Mouse (Mus musculus): ENCODE measurements around the gene Saal1. TPM values are rescaled to one million over a fixed set of nuclear protein-coding genes. Genes with fewer than 3 reads are reported as not detected.

The Saal1 gene
- polyA plus RNA-seq, 1 experiment from 2014 or later: 14.8 TPM

DNA sequence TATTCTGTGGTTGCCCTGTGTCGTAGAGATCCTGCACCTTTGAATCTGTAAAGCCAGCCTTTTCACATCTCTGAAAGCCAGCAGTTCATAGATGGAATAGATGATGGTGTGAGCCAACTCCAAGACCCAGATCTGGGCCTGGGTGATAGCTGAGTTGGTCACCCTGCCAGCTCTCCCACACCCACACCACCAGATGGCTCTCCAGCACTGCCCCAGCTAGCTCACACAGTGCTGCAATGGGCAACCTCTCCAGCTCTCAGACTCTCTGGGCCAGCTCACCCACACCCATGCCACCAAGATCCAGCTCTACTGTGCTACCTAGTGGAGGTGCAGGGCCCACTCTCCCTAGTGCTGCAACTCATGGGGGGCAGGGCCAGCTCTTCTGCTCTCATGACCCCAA, 67.3 kb downstream of the Saal1 start:
- Histone ChIP-seq H3K9ac (no peak overlapping the region), H3K27me3 (peaks cover 9% of the 10 kb centered on the region; the same call in 1 of the 2 replicates), H3K4me3 (no peak overlapping the region), H3K4me1 (replicated peaks) (peaks cover 18% of the 10 kb centered on the region), H3K9me3 (no peaks in the 10 kb centered on the region), H3K27ac (replicated peaks) (no peak overlapping the region), H3K4me2 (no peak overlapping the region), H3K36me3 (no peaks in the 10 kb centered on the region)
- ATAC-seq (ENCODE audit: low read depth): no peak
- 88% methylated on average over 1 of the region's 1 CpGs for WGBS

DNA sequence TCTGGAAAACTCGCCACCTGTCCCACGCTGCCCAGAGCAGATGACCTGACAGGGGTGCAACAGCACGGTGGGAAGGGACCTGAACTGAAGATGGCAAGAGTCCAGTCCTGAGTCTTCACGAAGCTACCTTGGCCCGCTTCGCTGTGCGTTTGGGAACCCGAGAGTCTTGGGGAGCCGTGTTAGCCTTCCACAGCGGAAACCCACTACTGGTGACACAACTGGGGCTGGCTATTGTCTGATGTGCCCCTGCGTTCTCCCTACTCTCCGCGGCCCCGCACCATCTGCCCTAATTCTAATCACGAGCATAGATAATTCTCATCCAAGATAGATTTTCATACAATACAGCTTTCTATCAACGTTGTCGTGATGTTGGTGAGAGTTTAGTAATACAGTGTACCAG, 70.4 kb downstream of the Saal1 start:
- no peak; the same call in 1 of the 2 replicates for ATAC-seq (ENCODE audit: low read depth)
- no peaks in the 10 kb centered on the region for H3K36me3 ChIP-seq
- 13% methylated on average over 17 of the region's 17 CpGs for WGBS
- H3K27ac ChIP-seq (replicated peaks): peak overlapping the region; percentile 90
- peaks cover 9% of the 10 kb centered on the region; the same call in 1 of the 2 replicates for H3K27me3 ChIP-seq
- peak overlapping the region; percentile 84 for H3K4me2 ChIP-seq
- H3K9me3 ChIP-seq: no peaks in the 10 kb centered on the region
- H3K9ac ChIP-seq: peak overlapping the region; percentile 83
- H3K4me3 ChIP-seq: peak overlapping the region; percentile 72
- H3K4me1 ChIP-seq (replicated peaks): peaks cover 29% of the 10 kb centered on the region

DNA sequence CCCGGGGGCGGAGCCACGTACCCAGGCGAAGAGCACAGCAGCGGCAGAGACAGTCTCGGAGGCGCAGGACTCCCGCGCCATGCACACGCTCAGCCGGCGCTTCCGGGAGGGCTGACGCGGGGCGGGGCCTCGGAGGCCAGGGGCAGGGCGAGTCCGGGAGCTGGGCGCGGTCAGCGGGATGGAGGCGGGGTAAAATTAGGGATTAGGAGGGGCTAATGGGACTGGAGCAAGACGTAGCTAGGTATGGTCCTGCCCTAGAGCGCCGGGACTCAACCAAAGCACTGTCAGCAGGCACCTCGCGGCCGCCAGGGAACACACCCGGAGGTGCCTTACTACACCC, 70.8 kb downstream of the Saal1 start, which contains the start of gene Sergef:
Sergef (minus strand) TSS at position 116 of the 340 bp plus-strand sequence.
- Histone ChIP-seq H3K4me2 (peak within 1 kb of the TSS; percentile 84), H3K27ac (replicated peaks) (peak within 1 kb of the TSS; percentile 90), H3K4me1 (replicated peaks) (peaks cover 29% of the 10 kb centered on the region), H3K36me3 (no peaks in the 10 kb centered on the region), H3K4me3 (peak within 1 kb of the TSS; percentile 72), H3K27me3 (peaks cover 9% of the 10 kb centered on the region; the same call in 1 of the 2 replicates), H3K9me3 (no peaks in the 10 kb centered on the region), H3K9ac (peak within 1 kb of the TSS; percentile 83)
- WGBS: under 1% methylated on average over 30 of the region's 30 CpGs
- peak; percentile 96 for ATAC-seq (ENCODE audit: low read depth)

- 9% methylated on average over 32 of the region's 32 CpGs for WGBS
- Histone ChIP-seq H3K4me1 (replicated peaks) (peaks cover 29% of the 10 kb centered on the region), H3K9ac (peak overlapping the region; percentile 83), H3K27me3 (peaks cover 9% of the 10 kb centered on the region; the same call in 1 of the 2 replicates), H3K9me3 (no peaks in the 10 kb centered on the region), H3K4me3 (peak overlapping the region; percentile 72), H3K36me3 (0 out of 2 replicates have a peak, but pooled peaks cover 4% of the 10 kb centered on the region), H3K4me2 (peak overlapping the region; percentile 84), H3K27ac (replicated peaks) (peak overlapping the region; percentile 90)
- peak; percentile 47 for ATAC-seq (ENCODE audit: low read depth)
Observed at GRCm38 (mm10) chr7:46638889-46639691, 71.4 kb downstream of the Saal1 start.

Other genes starting within 250 kb of the Saal1 start
- gene Sergef, start 70.9 kb downstream of the Saal1 start, polyA plus RNA-seq (2015; fragmentation: Nextera tagmentation; extraction: Ambion mirVana): 30.7 and 34.0 TPM in 2 replicates
- gene Tph1, start 38.1 kb downstream of the Saal1 start, polyA plus RNA-seq (2015; fragmentation: Nextera tagmentation; extraction: Ambion mirVana): 0.60 and 0.83 TPM in 2 replicates
- 0.21 and 1.3 TPM in 2 replicates for gene Saa3, start 5.0 kb upstream of the Saal1 start, polyA plus RNA-seq (2015; fragmentation: Nextera tagmentation; extraction: Ambion mirVana)
- gene Saa4, start 21.9 kb upstream of the Saal1 start, polyA plus RNA-seq (2015; fragmentation: Nextera tagmentation; extraction: Ambion mirVana): not detected in 2 replicates
- gene Saa1, start 32.3 kb upstream of the Saal1 start, polyA plus RNA-seq (2015; fragmentation: Nextera tagmentation; extraction: Ambion mirVana): 0.24 and 0.55 TPM in 2 replicates
- 1.1 TPM in 1 of 2 replicates, not detected in the other for gene Saa2, start 41.1 kb upstream of the Saal1 start, polyA plus RNA-seq (2015; fragmentation: Nextera tagmentation; extraction: Ambion mirVana)
- 16.4 TPM in 2 replicates for gene Hps5, start 85.4 kb upstream of the Saal1 start, polyA plus RNA-seq (2015; fragmentation: Nextera tagmentation; extraction: Ambion mirVana)
- gene Gtf2h1, start 85.4 kb upstream of the Saal1 start, polyA plus RNA-seq (2015; fragmentation: Nextera tagmentation; extraction: Ambion mirVana): 38.2 and 44.4 TPM in 2 replicates
- gene Ldha, start 130.8 kb upstream of the Saal1 start, polyA plus RNA-seq (2015; fragmentation: Nextera tagmentation; extraction: Ambion mirVana): 497 and 572 TPM in 2 replicates
- gene Ldhc, start 150.5 kb upstream of the Saal1 start, polyA plus RNA-seq (2015; fragmentation: Nextera tagmentation; extraction: Ambion mirVana): 0.80 TPM in 1 of 2 replicates, not detected in the other
- 373 and 384 TPM in 2 replicates for gene Tsg101, start 209.3 kb upstream of the Saal1 start, polyA plus RNA-seq (2015; fragmentation: Nextera tagmentation; extraction: Ambion mirVana)
- gene Uevld, start 247.8 kb upstream of the Saal1 start, polyA plus RNA-seq (2015; fragmentation: Nextera tagmentation; extraction: Ambion mirVana): 5.5 and 7.4 TPM in 2 replicates

All from neural tube, embryonic 13.5 days (tissue).